Mouse (Mus musculus) brain, embryonic 14.5 days (tissue): Measurements from ENCODE around the gene Gins3.

Experiments
- CTCF ChIP-seq: fragments of 200-500 bp; IDR thresholded peaks from 2 replicates; pipeline ENCODE4 v1.5.1; 2012; ENCODE audit warnings: inconsistent platforms, mild to moderate bottlenecking, moderate library complexity, borderline replicate concordance; ENCODE audit not compliant: insufficient read depth, insufficient read length; ENCODE audit errors: extremely low read depth
- POLR2A ChIP-seq: fragments of 200-500 bp; IDR thresholded peaks from 2 replicates; pipeline ENCODE4 v1.6.1; 2012; ENCODE audit warnings: mild to moderate bottlenecking, inconsistent platforms, borderline replicate concordance; ENCODE audit not compliant: poor library complexity, insufficient read depth, insufficient read length, severe bottlenecking; ENCODE audit errors: extremely low read depth

DNA sequence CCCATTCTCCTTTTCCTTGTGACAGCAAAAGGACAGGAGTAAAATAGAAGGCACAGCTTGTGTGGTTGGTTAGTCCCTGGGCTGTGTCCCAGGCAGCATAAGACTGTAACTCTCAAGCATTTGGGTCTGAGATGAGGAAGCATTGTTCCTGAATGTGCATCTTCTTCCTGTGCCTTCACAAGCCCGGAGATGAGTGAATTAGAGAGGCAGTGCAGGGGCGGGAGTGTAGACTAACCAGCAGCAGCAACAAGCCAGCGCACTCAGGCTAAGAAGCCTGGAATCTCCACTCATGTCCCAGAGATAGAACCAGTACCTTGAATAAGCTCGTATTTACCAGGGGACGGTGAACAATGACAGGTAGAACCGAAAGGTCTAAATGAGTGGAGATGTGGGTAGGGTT, 28.3 kb downstream of the Gins3 start:
- TF ChIP-seq CTCF = no peak
- no peak for TF ChIP-seq POLR2A
